Mouse (Mus musculus) midbrain, embryonic 12.5 days (tissue): ENCODE data around the gene 4930550C14Rik. TPM values are rescaled to one million over a fixed set of nuclear protein-coding genes. Genes with fewer than 3 reads are reported as not detected.

Source experiments
- microRNA-seq: library from miRNA; unstranded; fragments of <30 nt; microRNA quantifications from one replicate; pipeline ENCODE4, GENCODE M21; 2017
- polyA plus RNA-seq: library from polyadenylated mRNA; unstranded; fragments of >200 nt; fragmentation: Nextera tagmentation; extraction: Ambion mirVana; gene quantifications from 2 replicates; pipeline ENCODE4 v1.2.1, GENCODE M21; 2016

Gene 4930550C14Rik
- polyA plus RNA-seq, 1 experiment from 2014 or later: 0.40 TPM

Small RNA genes within 50 kb of the gene (microRNA-seq; reads per million reads assigned to microRNA genes)
- gene Mir130c: not detected

Other genes starting within 250 kb of the 4930550C14Rik start
- gene Ddx10, start 154.3 kb upstream of the 4930550C14Rik start, polyA plus RNA-seq: 27.2 and 28.0 TPM in 2 replicates
- gene Exph5, start 100.7 kb upstream of the 4930550C14Rik start, polyA plus RNA-seq: 0.50 and 0.51 TPM in 2 replicates
- 9.8 and 10.4 TPM in 2 replicates for gene Kdelc2, start 18.3 kb upstream of the 4930550C14Rik start, polyA plus RNA-seq
- gene Atm, start 134.4 kb downstream of the 4930550C14Rik start, polyA plus RNA-seq: 18.2 and 18.8 TPM in 2 replicates
- gene Npat, start 134.7 kb downstream of the 4930550C14Rik start, polyA plus RNA-seq: 18.1 and 18.9 TPM in 2 replicates
- gene Acat1, start 208.1 kb downstream of the 4930550C14Rik start, polyA plus RNA-seq: 60.3 and 62.0 TPM in 2 replicates